Mouse (Mus musculus): ENCODE results near the gene Zfp112.
"Not testable (repeated sequence)": the region's sequence is repeated elsewhere in the genome, so short reads cannot be mapped to it uniquely, and the experiment has no call there.

GRCm38 (mm10) chr7:24074424-24074823 lies 37.7 kb upstream of the Zfp112 start:
- not testable (repeated sequence) for TF ChIP-seq POLR2A (IDR thresholded peaks at IDR 0.05; ENCODE audit: borderline replicate concordance, extremely low read depth, low read depth, low read length); CTCF (IDR thresholded peaks at IDR 0.05; ENCODE audit: insufficient read depth, low read length)
